Mouse (Mus musculus): ENCODE measurements around the gene Olfr691. TPM values are rescaled to one million over a fixed set of nuclear protein-coding genes. Genes with fewer than 3 reads are reported as not detected.
"Not testable (repeated sequence)": the region's sequence is repeated elsewhere in the genome, so short reads cannot be mapped to it uniquely, and the experiment has no call there.

Olfr691 gene
- total RNA-seq (2022) = 1 to 10 TPM in 1 of 4 experiments, under 1 TPM in 3; 0.31 to 1.0 (median 0.62) TPM

- DNase-seq (ENCODE audit: low spot score in 2 of 2) = no peak
Observed at GRCm38 (mm10) chr7:105342170-105342569, at the start of gene Olfr691. TSS of gene Olfr691 (minus strand) at chr7:105342270.

- DNase-seq (ENCODE audit: low spot score in 2 of 2) = no peak
Observed at GRCm38 (mm10) chr7:105390236-105390635, 48.2 kb upstream of the Olfr691 start.

- no peak for DNase-seq (ENCODE audit: low spot score in 2 of 2)
Observed at GRCm38 (mm10) chr7:105387696-105388095, 45.6 kb upstream of the Olfr691 start.

DNA sequence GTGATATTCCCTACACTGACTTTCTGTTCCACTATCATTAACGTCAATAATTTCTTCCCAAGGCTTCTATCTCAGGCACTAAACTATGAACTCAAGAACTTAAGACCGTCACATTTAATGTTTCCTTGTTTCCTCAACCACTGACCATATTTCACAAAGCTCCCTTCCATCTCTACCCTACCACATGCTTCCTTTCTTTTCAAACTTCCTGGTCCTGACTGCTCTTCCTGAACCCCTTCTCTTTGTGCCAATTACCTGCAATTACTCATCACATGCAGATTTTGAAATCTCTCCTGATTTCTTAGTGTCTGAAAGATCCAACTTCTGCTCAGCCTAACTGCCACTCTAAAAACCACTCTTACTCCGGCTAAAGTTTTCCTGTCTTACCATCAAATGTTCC lies 38.3 kb upstream of the Olfr691 start:
- no peak for DNase-seq (ENCODE audit: low spot score in 2 of 2)

GRCm38 (mm10) chr7:105374866-105375265 lies 32.8 kb upstream of the Olfr691 start, which contains the start of gene Gm5901:
TSS of gene Gm5901 (plus strand) at chr7:105375038.
- no peak for DNase-seq (ENCODE audit: low spot score in 2 of 2)

DNA sequence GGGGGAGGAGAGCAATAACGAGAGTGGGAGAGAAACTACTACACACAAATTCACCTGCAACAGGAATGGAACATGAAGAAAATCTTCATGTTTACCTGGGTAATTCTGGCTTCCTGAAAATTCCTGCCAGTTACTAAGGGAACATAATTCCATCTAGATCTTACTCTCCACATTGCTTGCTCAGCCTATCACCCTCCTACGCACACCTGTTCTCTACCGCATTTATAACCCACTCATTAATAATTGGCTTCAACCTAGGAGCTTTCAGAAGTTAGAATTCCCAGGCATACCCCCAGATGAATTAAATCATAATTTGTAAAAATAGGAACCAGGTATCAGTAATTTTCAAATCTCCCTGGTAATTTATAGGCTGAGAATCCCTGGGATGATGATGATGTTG lies 31.9 kb upstream of the Olfr691 start:
- no peak for DNase-seq (ENCODE audit: low spot score in 2 of 2)

GRCm38 (mm10) chr7:105373509-105373908 lies 31.4 kb upstream of the Olfr691 start:
- no peak for DNase-seq (ENCODE audit: low spot score in 2 of 2)

GRCm38 (mm10) chr7:105372912-105373311 lies 30.8 kb upstream of the Olfr691 start:
- DNase-seq (ENCODE audit: low spot score in 2 of 2) = no peak

DNA sequence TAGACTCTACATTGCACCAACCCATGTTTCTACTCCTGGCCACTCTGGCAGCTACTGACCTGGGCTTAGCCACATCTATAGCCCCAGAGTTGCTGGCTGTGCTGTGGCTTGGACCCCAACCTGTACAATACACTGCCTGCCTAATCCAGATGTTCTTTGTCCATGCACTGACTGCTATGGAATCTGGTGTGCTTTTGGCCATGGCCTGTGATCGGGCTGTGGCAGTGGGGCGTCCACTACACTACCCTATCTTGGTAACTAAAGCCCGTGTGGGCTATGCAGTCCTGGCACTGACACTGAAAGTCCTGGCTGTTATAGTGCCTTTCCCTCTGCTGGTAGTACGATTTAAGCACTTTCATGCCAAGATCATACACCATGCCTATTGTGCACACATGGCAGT lies 26.5 kb upstream of the Olfr691 start:
- no peak for DNase-seq (ENCODE audit: low spot score in 2 of 2)

DNA sequence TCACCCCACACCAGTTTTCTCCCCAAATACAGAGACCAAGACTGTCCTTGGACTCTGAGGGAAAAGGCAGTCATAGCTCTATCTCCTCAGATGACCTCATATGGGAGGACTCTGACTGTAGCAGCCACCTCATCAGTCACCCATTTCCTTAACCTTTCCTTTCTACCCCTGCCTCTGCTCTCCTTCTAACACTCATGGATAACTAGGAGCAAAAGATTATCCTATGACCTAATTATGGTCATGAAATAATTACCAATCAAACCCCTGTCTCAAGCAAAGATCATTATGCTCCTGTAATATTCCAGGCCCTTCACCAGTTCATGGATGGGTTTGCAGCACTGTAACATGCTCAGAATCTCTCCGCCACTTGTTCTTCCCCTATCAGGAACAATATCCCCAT lies 25.9 kb upstream of the Olfr691 start, which contains the start of gene Olfr692:
Gene Olfr692, plus strand, starts transcription at position 301 of the 400 bp plus-strand sequence.
- DNase-seq (ENCODE audit: low spot score in 2 of 2) = no peak

GRCm38 (mm10) chr7:105367268-105367667 lies 25.2 kb upstream of the Olfr691 start:
- no peak for DNase-seq (ENCODE audit: low spot score in 2 of 2)

DNA sequence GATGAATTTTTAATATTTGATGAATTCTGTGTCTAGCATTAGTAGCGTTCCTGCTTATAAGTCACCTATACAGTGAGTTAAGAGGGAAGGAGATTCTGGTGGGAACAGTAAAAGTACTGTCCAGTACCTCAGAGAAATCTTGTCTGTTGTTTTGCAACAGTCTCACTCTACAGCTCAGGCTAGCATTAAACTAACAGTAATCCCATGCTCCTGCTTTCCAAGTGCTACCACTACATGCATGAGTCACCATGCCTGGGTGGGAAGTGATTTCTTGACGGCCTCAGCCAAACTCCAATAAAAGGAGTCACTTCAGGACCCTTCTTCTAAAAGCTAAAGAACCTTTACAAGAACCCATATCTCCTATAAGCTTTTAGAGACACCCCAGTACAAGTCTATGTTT lies 19.6 kb upstream of the Olfr691 start:
- DNase-seq (ENCODE audit: low spot score in 2 of 2) = no peak

GRCm38 (mm10) chr7:105356487-105356886 lies 14.4 kb upstream of the Olfr691 start:
- DNase-seq (ENCODE audit: low spot score in 2 of 2) = not testable (repeated sequence)

- not testable (repeated sequence) for DNase-seq (ENCODE audit: low spot score in 2 of 2)
Observed at GRCm38 (mm10) chr7:105356064-105356463, 14.0 kb upstream of the Olfr691 start.

GRCm38 (mm10) chr7:105342752-105343151 lies 682 bp upstream of the Olfr691 start:
- no peak for DNase-seq (ENCODE audit: low spot score in 2 of 2)

DNA sequence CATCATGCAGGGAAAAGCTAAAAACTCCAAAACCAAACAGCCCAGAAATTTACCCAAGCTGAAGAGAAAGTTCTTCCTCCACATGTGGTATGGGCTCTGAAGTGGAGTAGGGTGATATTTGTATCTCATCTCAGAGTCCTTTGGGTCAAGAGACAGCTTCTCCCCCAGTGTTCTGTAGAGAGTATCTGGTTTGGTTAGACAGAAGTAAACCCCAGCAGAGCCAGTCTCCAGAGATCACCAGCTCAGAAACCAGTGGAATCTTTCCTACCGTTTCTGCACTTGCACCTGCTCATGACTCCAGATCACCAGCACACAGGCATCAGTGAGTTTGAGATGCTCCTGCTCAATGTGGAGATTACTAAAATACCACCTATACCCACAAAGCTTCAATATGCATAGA lies 8.1 kb downstream of the Olfr691 start, which contains the start of gene Olfr690:
Gene Olfr690, minus strand, starts transcription at position 101 of the 400 bp plus-strand sequence.
- DNase-seq (ENCODE audit: low spot score in 2 of 2) = no peak

DNA sequence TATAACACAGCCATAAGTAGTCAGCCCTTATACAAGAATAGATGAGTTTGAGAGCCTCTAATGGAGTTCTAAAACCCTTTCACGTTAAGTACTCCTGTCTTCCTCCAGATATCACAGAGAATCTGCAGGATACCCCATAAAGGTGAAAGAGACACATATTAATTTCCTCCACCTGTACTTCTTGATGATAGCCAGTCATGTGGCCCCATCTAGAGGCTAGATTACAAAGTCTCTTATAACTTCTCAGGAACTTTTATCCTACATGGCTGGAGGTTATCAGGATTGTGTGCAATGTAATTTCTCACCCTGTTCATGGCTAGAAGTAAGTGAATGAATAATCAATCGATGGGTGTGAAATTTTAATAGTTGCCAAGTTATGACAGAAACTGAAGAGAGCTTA lies 16.8 kb downstream of the Olfr691 start:
- DNase-seq (ENCODE audit: low spot score in 2 of 2) = no peak

- DNase-seq (ENCODE audit: low spot score in 2 of 2) = no peak
Observed at GRCm38 (mm10) chr7:105310865-105311264, 31.2 kb downstream of the Olfr691 start, which contains the start of gene Olfr689. TSS of gene Olfr689 (plus strand) at chr7:105311165.

DNA sequence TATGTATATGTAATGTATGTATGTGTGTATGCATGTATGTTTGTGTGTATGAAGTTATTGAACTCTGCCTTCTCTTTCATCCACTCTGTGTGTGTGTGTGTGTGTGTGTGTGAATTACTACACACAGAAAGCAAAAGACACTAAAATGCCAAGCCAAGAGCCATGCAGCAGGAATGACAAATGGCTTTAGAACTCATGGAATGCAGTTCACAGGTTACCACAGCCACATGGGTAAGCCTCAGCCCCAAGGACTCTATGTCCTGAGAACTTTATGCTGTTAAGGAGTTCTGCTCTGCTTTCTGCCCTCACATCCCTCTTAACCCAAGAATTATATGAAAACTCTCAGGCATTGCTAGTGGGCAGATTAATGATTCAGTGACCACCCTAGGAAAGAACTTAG lies 52.0 kb downstream of the Olfr691 start:
- no peak for DNase-seq (ENCODE audit: low spot score in 2 of 2)

DNA sequence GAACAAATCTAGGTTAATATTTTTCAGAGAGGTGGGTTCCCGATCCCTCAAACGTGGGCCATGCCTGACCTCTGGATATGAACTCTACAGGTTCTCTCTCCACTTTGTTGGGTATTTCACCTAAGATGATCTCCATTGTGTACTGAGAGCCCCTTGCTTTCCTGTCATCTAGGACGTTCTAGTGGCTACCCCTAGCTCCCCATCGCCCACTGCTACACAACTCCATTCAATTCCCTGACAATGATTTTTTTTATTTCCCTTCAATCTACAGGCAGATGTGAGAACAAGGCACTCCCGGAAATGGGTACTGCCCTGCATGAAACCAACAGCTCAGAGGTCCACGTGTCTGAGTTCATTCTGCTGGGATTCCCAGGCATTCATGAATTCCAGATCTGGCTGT lies 54.3 kb downstream of the Olfr691 start, which contains the start of gene Olfr688:
Gene Olfr688, plus strand, starts transcription at position 301 of the 400 bp plus-strand sequence.
- no peak for DNase-seq (ENCODE audit: low spot score in 2 of 2)

All from layer of hippocampus, adult 8-10 months (tissue).